In genomic region chr11:120659509-120660300, GRCm38 (mm10) we compare ENCODE assay signal across 8 mouse cellular contexts. TPM values are rescaled to one million over a fixed set of nuclear protein-coding genes. Genes with fewer than 3 reads are reported as not detected.
DNase-seq lines count a peak whose midpoint lies in the region; TF ChIP-seq lines count a peak whose summit lies in the region.

No protein-coding gene starts in this region.

- 0 out of 2 replicates have a peak, but pooled peaks have one; percentile 1 for TF ChIP-seq CTCF in liver, adult 2 months (IDR thresholded peaks at IDR 0.05; ENCODE audit: low read depth, low read length)

- H3K27ac ChIP-seq in liver, adult 2 months (replicated peaks; ENCODE audit: insufficient read depth, low read depth, low read length): peak overlapping the region; percentile 64
- H3K27ac ChIP-seq in forebrain, embryonic 10.5 days: peak overlapping the region; percentile 65

- peak overlapping the region; percentile 59 for H3K4me3 ChIP-seq in liver, adult 2 months (ENCODE audit: insufficient read depth, low read depth, low read length)
- peak overlapping the region; percentile 53 for H3K4me3 ChIP-seq in forebrain, embryonic 10.5 days

- no peaks in the 10 kb centered on the region for H3K9me3 ChIP-seq in forebrain, embryonic 10.5 days

- H3K36me3 ChIP-seq in liver, adult 2 months (ENCODE audit: control insufficient read depth, insufficient read depth, low read length): no peaks in the 10 kb centered on the region
- H3K36me3 ChIP-seq in forebrain, embryonic 10.5 days (replicated peaks): no peaks in the 10 kb centered on the region

- 0 out of 2 replicates have a peak, but pooled peaks cover 3% of the 10 kb centered on the region for H3K4me1 ChIP-seq in liver, adult 2 months (ENCODE audit: control insufficient read depth, insufficient read depth, low read length)
- peaks cover 43% of the 10 kb centered on the region for H3K4me1 ChIP-seq in forebrain, embryonic 10.5 days

- peak; percentile 79 for DNase-seq in liver, adult 2 months (ENCODE audit: extremely low read depth, low read depth, low spot score)
- no peak for DNase-seq in liver
- peak; percentile 29 for DNase-seq in forebrain, embryonic 10.5 days (ENCODE audit: extremely low spot score, low spot score)
- DNase-seq in kidney, postnatal 14 days: peak; percentile 21
- peak; percentile 57 for DNase-seq in neural tube, embryonic 10.5 days (ENCODE audit: extremely low spot score, low spot score)
- no peak for DNase-seq in layer of hippocampus, adult 18-20 months (ENCODE audit: low spot score in 2 of 2)
- no peak for DNase-seq in frontal cortex, postnatal 10 days (ENCODE audit: low spot score in 2 of 2)
- DNase-seq in cerebellum, adult 11-12 months: no peak

- no peaks in the 10 kb centered on the region for H3K79me2 ChIP-seq in liver, adult 2 months (ENCODE audit: control insufficient read depth, insufficient read depth, low read length)

- peak overlapping the region; percentile 86 for H3K9ac ChIP-seq in liver, adult 2 months (ENCODE audit: low read depth, low read length)

- WGBS in liver, adult 2 months: 1% methylated on average over 50 of the region's 50 CpGs
- WGBS in forebrain, embryonic 10.5 days: 3% methylated on average over 50 of the region's 50 CpGs

- no peaks in the 10 kb centered on the region for H3K27me3 ChIP-seq in liver, adult 2 months (ENCODE audit: control insufficient read depth, insufficient read depth, low read length)
- peaks cover 95% of the 10 kb centered on the region for H3K27me3 ChIP-seq in forebrain, embryonic 10.5 days (ENCODE audit: poor library complexity, severe bottlenecking)

- TF ChIP-seq POLR2A in liver, adult 2 months (IDR thresholded peaks at IDR 0.05; ENCODE audit: extremely low read depth, insufficient read depth, low read length): 0 out of 2 replicates have a peak, but pooled peaks have one; percentile 7

RNA-seq across cellular contexts. Expression of gene Notum, which starts 1.3 kb away (rescaled TPM):
- 29.8 and 34.9 TPM in 2 replicates for total RNA-seq in liver, adult 2 months (2014; rRNA removed)
- 56.0 and 61.6 TPM in 2 replicates for polyA plus RNA-seq in liver, adult 2 months (2012; rRNA removed)
- 0.57 and 0.75 TPM in 2 replicates for polyA plus RNA-seq in forebrain, embryonic 10.5 days (2016; fragmentation: Nextera tagmentation; extraction: Ambion mirVana)
- 1 to 10 TPM; 2.6 to 5.5 TPM for total RNA-seq in layer of hippocampus, adult 18-20 months (2021)

RNA-seq across cellular contexts. Expression of gene Myadml2, which starts 11.7 kb away (rescaled TPM):
- not detected in 2 replicates for total RNA-seq in liver, adult 2 months (2014; rRNA removed)
- not detected in 2 replicates for polyA plus RNA-seq in liver, adult 2 months (2012; rRNA removed)
- polyA plus RNA-seq in forebrain, embryonic 10.5 days (2016; fragmentation: Nextera tagmentation; extraction: Ambion mirVana): not detected in 2 replicates
- 1 to 10 TPM; 3.9 to 4.6 TPM for total RNA-seq in layer of hippocampus, adult 18-20 months (2021)

RNA-seq across cellular contexts. Expression of gene Aspscr1, which starts 13.1 kb away (rescaled TPM):
- total RNA-seq in liver, adult 2 months (2014; rRNA removed): 49.3 and 56.6 TPM in 2 replicates
- 131 and 142 TPM in 2 replicates for polyA plus RNA-seq in liver, adult 2 months (2012; rRNA removed)
- 134 and 142 TPM in 2 replicates for polyA plus RNA-seq in forebrain, embryonic 10.5 days (2016; fragmentation: Nextera tagmentation; extraction: Ambion mirVana)
- total RNA-seq in layer of hippocampus, adult 18-20 months (2021): 10 to 100 TPM; 46.1 to 54.3 TPM

RNA-seq across cellular contexts. Expression of gene Pycr1, which starts 16.1 kb away (rescaled TPM):
- total RNA-seq in liver, adult 2 months (2014; rRNA removed): 0.47 and 2.6 TPM in 2 replicates
- polyA plus RNA-seq in liver, adult 2 months (2012; rRNA removed): 0.25 and 0.61 TPM in 2 replicates
- polyA plus RNA-seq in forebrain, embryonic 10.5 days (2016; fragmentation: Nextera tagmentation; extraction: Ambion mirVana): 37.5 and 40.5 TPM in 2 replicates
- 1 to 10 TPM in 1 of 2 experiments, under 1 TPM in 1; 0.81 to 2.0 TPM for total RNA-seq in layer of hippocampus, adult 18-20 months (2021)

RNA-seq across cellular contexts. Expression of gene Mafg, which starts 26.3 kb away (rescaled TPM):
- 41.9 and 44.2 TPM in 2 replicates for total RNA-seq in liver, adult 2 months (2014; rRNA removed)
- 60.5 and 64.2 TPM in 2 replicates for polyA plus RNA-seq in liver, adult 2 months (2012; rRNA removed)
- polyA plus RNA-seq in forebrain, embryonic 10.5 days (2016; fragmentation: Nextera tagmentation; extraction: Ambion mirVana): 20.2 and 22.7 TPM in 2 replicates
- total RNA-seq in layer of hippocampus, adult 18-20 months (2021): 10 to 100 TPM; 70.0 to 71.5 TPM

Comparison
In these comparisons a context has a peak if more than half of its experiments do, and no peak if none do; other contexts are left out.
1. DNase-seq: peak in liver, adult 2 months (single experiment), forebrain, embryonic 10.5 days (single experiment), kidney, postnatal 14 days (single experiment) and neural tube, embryonic 10.5 days (single experiment); none in liver (single experiment), layer of hippocampus, adult 18-20 months (0 of 2), frontal cortex, postnatal 10 days (0 of 2) and cerebellum, adult 11-12 months (single experiment).